Mouse (Mus musculus) midbrain, embryonic 10.5 days (tissue): ENCODE data around the gene Npc1l1. TPM values are rescaled to one million over a fixed set of nuclear protein-coding genes. Genes with fewer than 3 reads are reported as not detected.

Experiments used
- DNase-seq: peaks from one replicate; pipeline ENCODE4 v3.0.0-alpha.2; 2017; ENCODE audit warnings: low spot score
- H3K27ac ChIP-seq: fragments of 300-500 bp; sonication (generic); replicated peaks from 2 replicates; pipeline ENCODE4 v1.5.1; 2016; ENCODE audit warnings: mild to moderate bottlenecking
- H3K27me3 ChIP-seq: fragments of 300-500 bp; sonication (generic); 2 replicates; pipeline ENCODE4 v1.6.1; 2016; ENCODE audit warnings: low read depth, mild to moderate bottlenecking; ENCODE audit not compliant: poor library complexity, severe bottlenecking
- H3K36me3 ChIP-seq: fragments of 300-500 bp; sonication (generic); 2 replicates; pipeline ENCODE4 v1.6.1; 2016; ENCODE audit warnings: mild to moderate bottlenecking, moderate library complexity
- H3K4me1 ChIP-seq: fragments of 300-500 bp; sonication (generic); 2 replicates; pipeline ENCODE4 v1.6.1; 2016
- H3K4me3 ChIP-seq: fragments of 300-500 bp; sonication (generic); 2 replicates; pipeline ENCODE4 v1.5.1; 2016; ENCODE audit warnings: mild to moderate bottlenecking, moderate library complexity
- H3K9me3 ChIP-seq: fragments of 300-500 bp; sonication (generic); replicated peaks from 2 replicates; pipeline ENCODE4 v1.6.1; 2016; ENCODE audit warnings: mild to moderate bottlenecking
- WGBS: fragments of 180-500 bp; shearing (Covaris S2); methylation state at CpG from one replicate; pipeline ENCODE4 v1.1.7; 2016; 5-methylcytosine and 5-hydroxymethylcytosine counted together
- polyA plus RNA-seq: library from polyadenylated mRNA; unstranded; fragments of >200 nt; fragmentation: Nextera tagmentation; extraction: Ambion mirVana; gene quantifications from 2 replicates; pipeline ENCODE4 v1.2.1, GENCODE M21; 2016

Gene Npc1l1
- polyA plus RNA-seq, 1 experiment from 2014 or later, result not detected

GRCm38 (mm10) chr11:6174719-6175118 is 55.2 kb downstream of the Npc1l1 start:
- 85% methylated on average over 7 of the region's 7 CpGs for WGBS
- no peak for DNase-seq
- Histone ChIP-seq H3K4me3 (no peak overlapping the region), H3K4me1 (peaks cover 26% of the 10 kb centered on the region), H3K36me3 (0 out of 2 replicates have a peak, but pooled peaks cover 3% of the 10 kb centered on the region), H3K27me3 (no peaks in the 10 kb centered on the region), H3K27ac (no peak overlapping the region), H3K9me3 (no peaks in the 10 kb centered on the region)

DNA sequence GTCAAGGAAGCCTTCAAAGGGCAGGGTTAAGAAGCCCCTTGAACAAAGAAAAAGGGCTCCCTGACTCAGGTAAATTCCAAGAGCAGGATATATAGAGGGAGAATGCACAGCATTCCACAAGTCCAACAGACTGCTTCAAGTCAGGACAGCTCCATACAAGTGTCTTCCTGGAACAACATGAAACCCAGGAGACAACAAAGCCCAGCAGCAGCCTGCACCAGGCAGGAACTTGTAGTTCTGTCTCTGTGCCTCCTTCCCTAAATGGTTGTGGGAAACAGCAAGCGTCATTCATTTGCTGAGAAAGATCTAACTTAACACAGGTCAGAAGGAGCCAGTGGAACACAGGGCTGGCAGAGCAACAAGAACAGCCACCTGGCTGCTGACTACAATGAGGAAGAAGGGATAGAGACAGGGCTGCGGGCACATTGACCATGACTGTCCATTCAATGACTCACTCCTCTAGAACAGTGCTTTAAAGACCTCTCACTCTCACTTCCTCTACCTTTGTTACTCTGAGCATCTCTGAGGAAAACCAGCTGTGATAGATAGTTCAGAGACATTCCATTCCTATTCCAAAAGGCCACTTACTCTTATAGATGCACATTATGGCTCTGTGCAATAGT is 60.8 kb downstream of the Npc1l1 start:
- Histone ChIP-seq H3K4me1 (no peaks in the 10 kb centered on the region), H3K27me3 (no peaks in the 10 kb centered on the region), H3K27ac (no peak overlapping the region), H3K36me3 (0 out of 2 replicates have a peak, but pooled peaks cover 3% of the 10 kb centered on the region), H3K4me3 (no peak overlapping the region), H3K9me3 (no peaks in the 10 kb centered on the region)
- no peak for DNase-seq
- 96% methylated on average over 2 of the region's 2 CpGs for WGBS

GRCm38 (mm10) chr11:6166351-6166750 is 63.6 kb downstream of the Npc1l1 start:
- no peak overlapping the region for H3K4me3 ChIP-seq

DNA sequence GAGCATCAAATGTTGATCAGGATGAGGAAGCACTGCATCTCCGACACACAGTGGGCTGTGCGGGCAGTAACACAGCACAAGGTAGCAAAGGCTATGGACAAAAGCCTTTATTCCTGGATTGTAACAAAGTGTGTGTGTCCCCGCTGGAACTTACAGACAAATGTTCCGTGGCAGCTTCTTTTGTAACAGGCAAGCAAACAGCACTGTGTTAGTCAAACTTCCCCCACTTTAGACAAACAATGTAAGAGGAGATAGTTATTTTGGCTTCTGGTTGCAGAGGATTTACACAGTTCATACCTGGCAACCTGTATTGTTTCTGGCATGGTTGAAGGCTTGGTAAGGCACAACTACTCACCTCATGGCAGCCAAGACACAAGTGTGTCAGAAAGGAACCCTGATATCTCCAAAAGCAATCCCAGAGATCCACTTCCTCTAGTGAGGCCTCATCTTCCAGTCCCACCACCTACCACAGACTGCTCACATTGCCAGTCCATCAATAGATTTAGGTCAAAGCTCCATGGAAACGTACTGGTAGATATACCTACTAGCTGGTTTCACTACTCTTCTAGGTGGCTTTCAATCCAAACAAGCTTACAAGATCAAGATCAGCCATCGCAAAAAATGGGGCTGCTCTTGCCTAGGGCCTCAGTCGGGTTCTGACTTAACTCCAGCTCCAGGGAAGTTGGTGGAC is 64.4 kb downstream of the Npc1l1 start:
- no peaks in the 10 kb centered on the region for H3K27me3 ChIP-seq
- no peak for DNase-seq
- no peaks in the 10 kb centered on the region for H3K4me1 ChIP-seq
- H3K9me3 ChIP-seq, result no peaks in the 10 kb centered on the region
- no peak overlapping the region for H3K27ac ChIP-seq
- no peaks in the 10 kb centered on the region for H3K36me3 ChIP-seq
- H3K4me3 ChIP-seq, result no peak overlapping the region
- WGBS, result 90% methylated on average over 7 of the region's 7 CpGs

More at GRCm38 (mm10) chr11:6166351-6166750, 63.6 kb downstream of the Npc1l1 start:
- DNase-seq, result no peak
- Histone ChIP-seq H3K9me3 (no peaks in the 10 kb centered on the region), H3K27me3 (no peaks in the 10 kb centered on the region), H3K27ac (no peak overlapping the region), H3K4me1 (no peaks in the 10 kb centered on the region), H3K36me3 (no peaks in the 10 kb centered on the region)
- WGBS, result 93% methylated on average over 12 of the region's 12 CpGs

DNA sequence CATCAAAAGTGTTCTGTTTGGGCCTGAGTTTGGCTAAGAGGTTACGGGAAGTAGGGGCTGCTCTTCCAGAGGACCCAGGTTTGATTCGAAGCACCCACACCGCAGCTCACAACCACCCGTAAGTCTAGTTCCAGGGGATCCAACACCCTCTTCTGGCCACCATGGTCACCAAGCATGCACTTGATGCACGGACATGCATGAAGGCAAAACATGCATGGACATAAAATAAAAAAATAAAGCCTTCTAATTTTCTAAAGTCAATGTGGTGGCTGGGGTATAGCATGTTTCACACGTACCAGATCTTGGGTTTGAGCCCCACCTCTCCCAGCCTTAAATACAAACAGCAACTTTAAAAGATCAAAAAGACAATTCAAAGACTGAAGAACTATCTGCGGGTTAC is 65.2 kb downstream of the Npc1l1 start:
- no peaks in the 10 kb centered on the region for H3K9me3 ChIP-seq
- 96% methylated on average over 7 of the region's 7 CpGs for WGBS
- no peak for DNase-seq

GRCm38 (mm10) chr11:6163706-6164105 is 66.2 kb downstream of the Npc1l1 start:
- Histone ChIP-seq H3K4me1 (no peaks in the 10 kb centered on the region), H3K36me3 (no peaks in the 10 kb centered on the region), H3K27ac (no peak overlapping the region), H3K4me3 (no peak overlapping the region), H3K27me3 (no peaks in the 10 kb centered on the region), H3K9me3 (no peaks in the 10 kb centered on the region)
- 95% methylated on average over 12 of the region's 12 CpGs for WGBS
- DNase-seq, result no peak

More for the DNA sequence above, 65.2 kb downstream of the Npc1l1 start:
- Histone ChIP-seq H3K4me1 (no peaks in the 10 kb centered on the region), H3K27me3 (no peaks in the 10 kb centered on the region), H3K4me3 (no peak overlapping the region), H3K27ac (no peak overlapping the region), H3K36me3 (no peaks in the 10 kb centered on the region)

DNA sequence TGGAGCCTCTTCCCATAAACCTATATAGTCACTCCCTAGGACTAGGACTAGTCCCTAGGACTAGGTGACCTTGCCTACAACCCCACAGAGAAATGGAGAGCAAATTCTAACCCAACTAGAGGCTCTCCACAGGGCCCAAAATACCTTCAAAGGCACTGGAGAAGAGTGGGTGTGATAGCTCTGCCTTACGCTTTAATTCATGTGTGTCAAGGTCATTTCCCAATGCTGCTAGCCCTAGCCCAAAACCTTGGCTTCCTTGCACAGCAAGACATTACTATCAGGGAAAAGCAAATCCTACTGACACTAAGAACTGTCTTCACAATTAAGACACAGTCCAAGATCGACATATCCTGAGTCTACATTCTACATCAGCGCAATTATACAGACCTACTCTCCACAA is 66.9 kb downstream of the Npc1l1 start:
- H3K4me3 ChIP-seq, result no peak overlapping the region
- 94% methylated on average over 3 of the region's 3 CpGs for WGBS
- H3K4me1 ChIP-seq, result no peaks in the 10 kb centered on the region
- H3K9me3 ChIP-seq, result no peaks in the 10 kb centered on the region
- DNase-seq, result no peak
- no peaks in the 10 kb centered on the region for H3K27me3 ChIP-seq
- H3K27ac ChIP-seq, result no peak overlapping the region
- H3K36me3 ChIP-seq, result no peaks in the 10 kb centered on the region

- Histone ChIP-seq H3K4me1 (no peaks in the 10 kb centered on the region), H3K4me3 (no peak overlapping the region), H3K27me3 (no peaks in the 10 kb centered on the region), H3K36me3 (no peaks in the 10 kb centered on the region), H3K27ac (no peak overlapping the region), H3K9me3 (no peaks in the 10 kb centered on the region)
- no peak for DNase-seq
Measured at GRCm38 (mm10) chr11:6161549-6161948, 68.4 kb downstream of the Npc1l1 start.

Other genes starting within 250 kb of the Npc1l1 start
- gene Camk2b, start 163.8 kb downstream of the Npc1l1 start, polyA plus RNA-seq, result 0.81 and 2.1 TPM in 2 replicates
- gene A730071L15Rik, start 30.1 kb downstream of the Npc1l1 start, polyA plus RNA-seq, result 0.37 and 0.84 TPM in 2 replicates
- 52.0 and 53.7 TPM in 2 replicates for gene Nudcd3, start 29.7 kb downstream of the Npc1l1 start, polyA plus RNA-seq
- gene Ddx56, start 37.6 kb upstream of the Npc1l1 start, polyA plus RNA-seq, result 117 and 126 TPM in 2 replicates
- 131 and 140 TPM in 2 replicates for gene Tmed4, start 44.7 kb upstream of the Npc1l1 start, polyA plus RNA-seq
- 107 and 111 TPM in 2 replicates for gene Ogdh, start 61.5 kb upstream of the Npc1l1 start, polyA plus RNA-seq
- 13.8 and 18.6 TPM in 2 replicates for gene Zmiz2, start 158.9 kb upstream of the Npc1l1 start, polyA plus RNA-seq
- gene Ppia, start 185.3 kb upstream of the Npc1l1 start, polyA plus RNA-seq, result 5,494 and 6,336 TPM in 2 replicates
- gene H2afv, start 214.3 kb upstream of the Npc1l1 start, polyA plus RNA-seq, result 961 and 1,033 TPM in 2 replicates
- 15.1 and 15.5 TPM in 2 replicates for gene Purb, start 245.8 kb upstream of the Npc1l1 start, polyA plus RNA-seq